Mouse (Mus musculus): ENCODE measurements around the gene Adal.

The Adal gene

DNA sequence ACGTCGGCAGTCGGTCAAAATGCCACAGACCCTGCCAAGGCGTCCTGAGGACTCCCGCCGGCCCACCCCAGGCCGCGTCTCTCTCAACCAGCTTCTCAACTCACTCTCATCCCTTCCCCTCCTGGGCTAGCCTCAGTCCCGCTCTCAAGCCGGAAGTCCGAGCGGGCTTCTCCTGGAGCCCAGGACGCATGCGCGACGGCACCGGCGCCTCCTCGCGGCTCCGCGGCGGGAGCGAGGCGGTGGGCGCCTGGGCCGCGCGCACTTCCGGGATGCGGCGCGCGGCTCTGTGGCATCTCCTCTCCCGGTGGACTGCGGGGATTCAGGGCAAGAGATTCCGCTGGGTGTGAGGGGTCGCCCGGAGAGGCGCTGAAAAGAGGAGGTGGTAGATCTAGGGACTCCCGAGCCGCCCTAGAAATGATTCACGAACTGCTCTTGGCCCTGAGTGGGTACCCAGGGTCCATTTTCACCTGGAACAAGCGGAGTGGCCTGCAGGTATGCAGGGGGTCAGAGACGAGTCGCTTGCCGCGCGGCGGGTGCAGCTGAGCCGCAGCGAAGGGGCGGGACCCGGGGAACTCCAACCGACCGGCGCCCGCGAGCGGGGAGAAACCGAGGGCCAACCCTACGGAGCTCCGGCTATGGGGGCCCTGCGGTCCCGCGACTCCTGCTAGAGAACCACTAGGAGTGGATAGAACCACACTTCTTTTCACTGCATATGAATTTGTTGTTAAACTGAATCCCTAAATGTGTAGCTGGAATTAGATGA is 30.9 kb downstream of the Adal start, which contains the start of gene Zscan29:
Zscan29 (minus strand) TSS at position 146 of the 763 bp plus-strand sequence.
- intact Hi-C loops (cut with DNase I) = no loop called here

DNA sequence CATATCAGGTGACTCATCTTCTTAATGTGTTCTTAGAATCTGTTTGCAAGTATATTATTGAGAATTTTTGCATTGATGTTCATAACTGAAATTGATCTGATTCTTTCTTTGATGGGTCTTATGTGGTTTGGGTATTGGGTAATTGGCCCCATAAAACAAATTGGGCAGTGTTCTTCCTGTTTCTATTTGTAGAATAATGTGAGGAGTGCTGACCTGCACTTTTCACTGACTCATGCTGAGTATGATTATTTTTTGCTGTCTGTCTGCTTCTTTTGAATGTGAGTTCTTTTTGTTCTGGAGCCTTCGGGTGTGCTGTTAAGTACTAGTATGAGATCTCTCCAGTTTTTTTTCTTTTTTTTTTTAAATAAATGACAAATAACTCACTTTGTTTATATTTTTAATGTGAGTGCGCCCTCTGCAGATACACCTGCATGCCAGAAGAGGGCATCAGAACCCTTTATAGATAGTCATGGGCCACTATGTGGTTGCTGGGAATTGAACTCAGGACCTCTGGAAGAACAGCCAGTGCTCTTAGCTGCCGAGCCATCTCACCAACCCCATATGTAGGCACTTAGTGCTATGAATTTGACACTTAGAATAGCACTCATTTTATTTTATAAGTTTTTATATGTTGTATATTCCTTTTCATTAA is 38.7 kb downstream of the Adal start:
- intact Hi-C loops (cut with DNase I) = no loop called here

DNA sequence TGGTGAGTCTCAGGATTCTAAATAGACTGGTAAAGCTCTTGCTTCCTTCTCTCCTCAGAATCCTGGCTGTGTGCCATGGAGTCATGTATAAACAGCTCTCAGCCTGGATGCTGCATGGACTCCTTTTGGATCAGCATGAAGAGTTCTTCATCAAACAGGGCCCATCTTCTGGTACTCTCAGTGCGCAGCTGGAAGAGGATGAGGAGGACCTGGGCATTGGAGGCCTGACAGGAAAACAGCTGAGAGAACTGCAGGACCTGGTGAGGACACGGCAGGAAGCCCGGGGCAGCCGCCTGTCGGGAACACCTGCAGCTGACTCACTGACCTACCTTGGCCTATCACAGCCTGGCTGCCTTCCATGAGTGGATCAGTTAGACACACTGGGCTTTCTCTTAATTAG is 43.2 kb downstream of the Adal start:
- intact Hi-C loops (cut with DNase I) = no loop called here

DNA sequence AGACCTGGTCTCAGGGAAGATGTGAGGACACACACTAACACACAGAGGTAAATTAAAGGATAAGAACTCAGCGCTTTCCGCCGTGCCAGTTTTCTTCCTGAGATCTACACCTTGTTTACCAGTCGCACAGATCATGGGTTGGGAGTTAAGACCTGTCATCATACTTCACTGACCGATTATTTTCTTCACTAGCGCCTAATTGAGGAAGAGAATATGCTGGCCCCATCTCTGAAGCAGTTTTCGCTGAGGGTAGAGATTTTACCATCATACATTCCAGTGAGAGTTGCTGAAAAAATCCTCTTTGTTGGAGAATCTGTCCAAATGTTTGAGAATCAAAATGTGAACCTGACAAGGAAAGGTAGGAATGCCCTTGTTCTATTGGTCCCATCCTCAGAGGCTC is 43.9 kb downstream of the Adal start:
- intact Hi-C loops (cut with DNase I) = no loop called here

DNA sequence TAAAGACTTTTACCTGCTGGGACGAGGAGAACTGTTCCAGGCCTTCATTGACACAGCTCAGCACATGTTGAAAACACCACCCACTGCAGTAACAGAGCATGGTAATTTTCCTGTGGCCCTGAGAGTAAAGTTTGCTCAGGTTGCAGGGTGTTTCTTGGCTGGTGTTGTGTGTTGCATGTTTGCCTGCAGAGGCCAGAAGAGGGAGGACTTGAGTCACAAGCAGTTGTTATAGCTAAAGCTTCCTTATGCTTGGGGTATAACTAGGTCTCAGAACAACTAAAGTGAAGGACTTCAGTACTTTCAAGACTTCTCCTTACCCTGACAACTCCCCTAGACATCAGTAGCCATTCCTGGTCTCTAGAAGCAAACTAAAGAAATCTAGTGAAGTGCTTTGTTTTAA is 48.3 kb downstream of the Adal start:
- intact Hi-C loops (cut with DNase I) = no loop called here

DNA sequence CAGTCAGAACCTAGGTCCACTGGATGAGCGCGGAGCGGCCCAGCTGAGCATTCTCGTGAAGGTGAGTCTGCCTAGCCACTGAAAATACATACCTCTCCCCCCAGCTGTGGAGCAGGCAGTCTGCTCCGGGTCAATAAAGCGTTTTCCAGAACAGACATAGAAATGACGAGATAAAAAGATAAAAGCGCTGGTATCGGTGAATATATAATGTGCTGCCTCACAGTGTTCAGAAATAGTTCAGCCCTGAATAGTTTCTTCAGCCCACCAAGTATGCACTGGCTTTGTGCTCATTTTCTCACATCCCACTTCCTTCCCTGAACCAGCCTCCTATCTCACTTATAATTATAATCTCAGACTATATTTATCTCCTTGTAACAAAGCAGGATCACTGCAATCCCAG is 55.2 kb downstream of the Adal start:
- intact Hi-C loops (cut with DNase I) = no loop called here

DNA sequence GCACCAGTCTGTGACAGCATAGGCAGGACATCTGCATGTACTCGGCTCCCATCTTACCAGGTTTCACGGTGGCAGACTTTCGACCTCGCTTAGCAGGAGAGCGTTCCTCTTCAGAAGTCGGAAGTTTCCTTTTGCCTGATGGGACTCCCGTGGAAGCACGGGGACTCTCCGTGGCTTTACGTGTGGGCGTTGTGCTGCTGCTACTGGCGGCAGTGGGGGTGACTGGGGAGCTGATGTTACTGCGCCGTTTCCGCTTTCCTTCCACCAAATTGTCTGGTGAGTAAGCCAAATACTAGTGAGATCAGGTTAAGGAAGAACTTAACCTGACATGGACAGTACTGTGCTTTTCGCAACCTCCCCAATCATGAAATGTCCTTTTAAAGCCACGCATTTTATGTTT is 64.0 kb downstream of the Adal start:
- intact Hi-C loops (cut with DNase I) = no loop called here

Data from adrenal gland (tissue).